Mouse (Mus musculus): Measurements from ENCODE around the gene Grb10.

DNA sequence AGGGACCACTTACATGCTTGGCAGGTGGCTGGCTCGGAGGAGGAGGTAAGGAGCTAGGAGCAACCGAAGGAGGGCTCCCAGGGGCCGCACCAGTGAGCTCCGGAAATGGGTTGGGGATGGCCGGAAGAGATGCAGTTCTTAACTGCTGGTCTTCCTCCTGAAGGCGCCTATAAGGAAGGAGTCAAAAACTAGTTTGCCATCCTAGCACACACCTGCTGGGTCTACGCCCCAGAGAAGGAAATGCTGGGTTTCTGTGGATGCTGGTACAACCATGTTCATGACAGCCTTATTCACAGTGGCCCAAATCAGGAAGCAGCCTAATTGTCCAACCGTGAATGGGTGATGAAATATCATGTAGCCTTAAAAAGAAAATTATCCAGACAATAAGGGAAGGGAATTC, 71.0 kb downstream of the Grb10 start:
- no peak for TF ChIP-seq CTCF (conservative IDR thresholded peaks at IDR 0.05; ENCODE audit: insufficient read depth, insufficient read length, low read depth, low read length)
- TF ChIP-seq POLR2A (IDR thresholded peaks at IDR 0.05; ENCODE audit: low read depth, low read length) = no peak

Data from kidney, adult 2 months (tissue).